Mouse (Mus musculus) heart, adult 9 months (tissue): ENCODE measurements around the gene D330020A13Rik.
A peak's percentile ranks its signal among the peaks of the same experiment; 100 is the strongest.
"Not testable (repeated sequence)": the region's sequence is repeated elsewhere in the genome, so short reads cannot be mapped to it uniquely, and the experiment has no call there.

Experiments used
- DNase-seq, 2 experiments: peaks; one replicate each; pipeline ENCODE4 v3.0.0; 2022; ENCODE audit warnings: low spot score in 2 of 2

The D330020A13Rik gene

DNA sequence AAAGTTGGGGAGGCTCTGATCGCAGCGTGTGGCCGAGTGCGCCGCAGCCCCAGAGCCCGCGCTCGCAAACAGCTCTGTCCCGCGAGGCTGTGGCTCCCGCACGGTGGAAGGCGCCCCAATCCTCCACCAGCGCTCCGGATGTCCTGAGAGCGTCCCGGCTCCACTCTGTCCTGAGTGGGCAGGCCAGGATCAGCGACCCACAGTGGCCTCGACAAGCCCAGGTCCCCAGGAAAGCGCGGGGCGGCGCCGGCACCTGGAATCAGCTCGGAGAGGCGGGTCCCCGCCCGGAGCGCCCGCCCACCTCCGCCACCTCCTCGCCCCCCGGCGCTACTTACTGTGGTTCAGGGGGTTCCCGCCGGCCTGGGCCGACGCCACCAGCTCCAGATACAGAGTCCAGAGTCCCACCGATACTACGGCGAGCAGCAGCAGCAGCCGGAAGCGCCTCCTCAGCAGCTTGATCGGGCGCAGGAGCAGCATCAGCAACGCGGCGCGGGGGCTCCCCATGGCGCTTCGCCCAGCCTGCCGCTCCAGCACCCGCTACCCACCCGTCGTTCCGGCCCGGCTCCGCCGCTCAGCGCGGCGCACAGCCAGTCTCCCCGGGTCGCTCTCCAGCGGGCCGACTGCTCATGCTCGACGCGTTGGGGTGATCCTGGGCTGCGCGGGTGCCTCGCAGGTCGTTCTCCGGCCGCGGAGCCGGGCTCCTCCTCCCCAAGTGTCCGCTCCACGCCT lies at the start of gene D330020A13Rik, which contains the start of gene B4galnt3:
Gene D330020A13Rik (plus strand): TSS at position 309 of the 729 bp plus-strand sequence.
Gene B4galnt3 (minus strand): TSS at position 504 of the 729 bp plus-strand sequence.
- DNase-seq, result no peak

DNA sequence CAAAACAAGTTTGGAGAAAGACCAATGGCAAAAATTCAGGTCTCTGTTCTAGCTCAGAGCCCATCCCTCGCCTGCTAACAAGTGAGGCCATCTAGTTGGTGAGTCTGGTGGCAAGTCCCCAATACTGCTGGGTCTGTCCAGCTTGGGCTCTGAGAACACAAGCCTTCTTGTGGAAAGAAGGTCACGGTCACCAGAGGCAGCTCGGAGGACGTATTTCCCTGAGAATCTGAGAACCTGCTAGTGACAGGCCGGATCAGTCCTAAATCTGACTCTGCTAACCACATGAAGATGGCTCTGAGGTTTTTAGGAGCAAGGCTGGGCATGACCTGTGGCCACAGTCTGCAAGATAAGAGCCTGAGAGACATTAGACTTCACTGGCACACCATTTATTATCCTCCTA lies 47.5 kb upstream of the D330020A13Rik start:
- no peak for DNase-seq

DNA sequence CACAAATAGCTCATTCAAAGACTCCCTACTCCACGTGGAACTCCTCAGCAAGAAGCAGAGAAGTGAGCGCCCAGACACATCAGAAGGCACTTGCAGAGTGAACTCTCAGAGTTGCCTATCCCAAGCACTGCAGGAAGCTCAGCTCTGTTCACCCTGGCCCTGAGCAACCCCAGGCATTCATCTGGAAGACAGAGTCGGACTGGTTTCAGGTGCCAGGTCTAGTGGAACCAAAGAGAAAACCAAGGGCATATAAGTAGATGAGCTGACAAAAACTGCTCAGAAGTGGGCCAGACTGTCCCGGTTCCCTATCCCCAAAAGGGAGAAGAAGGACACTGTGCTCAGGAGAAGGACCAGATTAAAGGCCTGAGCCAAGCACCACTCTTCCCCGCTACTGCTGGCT lies 44.3 kb upstream of the D330020A13Rik start:
- DNase-seq, result no peak

DNA sequence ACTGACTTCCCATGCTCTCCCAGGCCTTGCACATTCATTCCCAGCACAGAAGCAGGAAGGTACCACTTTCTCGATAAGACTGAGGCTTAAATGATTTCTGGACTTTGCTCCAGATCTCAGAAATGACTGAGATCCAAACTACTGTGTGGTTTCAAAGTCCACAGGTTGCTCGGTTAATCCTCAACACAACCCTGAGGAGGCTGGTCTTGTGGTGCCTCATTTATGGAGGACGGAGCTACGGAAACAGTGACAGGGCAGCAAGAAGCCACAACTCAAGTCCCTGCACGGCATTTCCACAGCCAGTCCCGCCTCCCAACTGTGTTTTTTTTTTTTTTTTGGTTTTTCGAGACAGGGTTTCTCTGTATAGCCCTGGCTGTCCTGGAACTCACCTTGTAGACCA lies 43.2 kb upstream of the D330020A13Rik start:
- no peak for DNase-seq

DNA sequence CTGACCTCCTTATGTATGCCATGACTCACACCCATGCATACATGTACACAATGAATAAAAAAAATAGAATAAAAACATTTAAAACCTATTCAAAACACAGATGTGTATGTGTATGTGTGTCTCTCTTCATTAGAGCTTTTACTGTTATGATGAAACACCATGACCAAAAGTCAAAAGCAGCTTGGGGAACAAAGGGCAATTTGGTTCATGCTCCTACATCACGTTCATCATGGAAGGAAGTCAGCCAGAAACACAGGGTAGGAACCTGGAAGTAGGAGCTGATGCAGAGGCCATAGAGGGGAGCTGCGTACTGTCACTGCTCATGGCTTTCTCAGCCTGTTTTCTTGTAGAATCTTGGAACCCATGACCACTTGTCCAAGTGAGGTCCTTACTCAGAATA lies 41.4 kb upstream of the D330020A13Rik start:
- DNase-seq, result no peak

DNA sequence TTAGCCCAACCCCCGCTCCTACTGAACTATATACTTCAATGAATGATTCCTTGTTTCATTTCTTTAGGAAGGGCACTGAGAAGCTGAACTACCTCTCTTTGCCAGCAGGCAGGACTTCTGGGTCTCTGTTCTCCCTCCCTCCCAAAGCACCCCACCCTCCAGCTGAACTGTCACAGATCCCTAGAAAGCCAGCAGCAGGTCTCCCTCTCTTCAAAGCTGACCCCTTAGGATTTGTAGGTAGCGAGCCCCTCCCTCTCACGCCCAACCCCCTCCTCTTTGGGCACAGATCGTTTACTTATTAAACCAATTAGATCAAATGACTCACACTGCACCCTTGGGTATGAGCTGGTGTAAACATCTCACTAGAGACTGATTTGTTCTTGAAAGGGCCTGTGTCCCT lies 39.5 kb upstream of the D330020A13Rik start:
- no peak for DNase-seq

DNA sequence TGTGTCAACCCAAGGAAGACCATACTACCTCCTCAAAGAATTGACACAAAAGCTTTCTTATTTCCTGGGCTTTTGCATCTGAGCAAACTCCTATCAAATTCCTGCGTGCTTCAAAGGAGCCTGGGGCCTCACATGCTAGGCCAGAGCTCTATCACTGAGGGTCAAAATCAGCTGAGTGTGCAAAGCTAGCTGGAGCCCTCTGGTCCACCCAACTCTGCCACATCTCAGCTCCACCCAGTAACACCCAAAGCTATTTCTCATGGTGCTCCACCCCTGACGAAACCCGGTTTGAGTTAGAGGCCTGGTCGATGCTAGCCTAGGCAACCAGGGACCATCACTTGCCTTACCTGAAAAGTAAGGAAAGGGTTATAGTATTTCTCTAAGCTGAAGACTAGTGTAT lies 39.0 kb upstream of the D330020A13Rik start:
- no peak for DNase-seq

DNA sequence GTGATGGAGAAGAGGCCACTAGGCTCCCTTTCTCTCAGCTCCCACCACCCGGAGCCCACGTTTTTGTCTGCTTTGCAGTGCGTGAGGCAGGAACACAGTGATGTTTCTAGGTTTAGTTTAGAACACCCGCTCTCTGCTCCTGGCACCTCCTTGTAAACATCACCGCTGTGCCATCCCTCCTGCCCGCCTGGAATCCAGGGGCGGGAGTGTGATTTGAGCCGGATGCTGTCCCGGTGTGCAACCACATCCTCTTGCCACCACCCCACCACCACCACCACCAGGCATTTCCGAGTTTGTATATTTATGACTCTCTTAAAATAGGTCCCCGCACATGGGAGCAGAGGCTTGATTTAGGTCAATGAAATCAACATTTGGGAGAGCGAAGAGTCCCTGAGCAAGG lies 38.5 kb upstream of the D330020A13Rik start:
- DNase-seq, result no peak

DNA sequence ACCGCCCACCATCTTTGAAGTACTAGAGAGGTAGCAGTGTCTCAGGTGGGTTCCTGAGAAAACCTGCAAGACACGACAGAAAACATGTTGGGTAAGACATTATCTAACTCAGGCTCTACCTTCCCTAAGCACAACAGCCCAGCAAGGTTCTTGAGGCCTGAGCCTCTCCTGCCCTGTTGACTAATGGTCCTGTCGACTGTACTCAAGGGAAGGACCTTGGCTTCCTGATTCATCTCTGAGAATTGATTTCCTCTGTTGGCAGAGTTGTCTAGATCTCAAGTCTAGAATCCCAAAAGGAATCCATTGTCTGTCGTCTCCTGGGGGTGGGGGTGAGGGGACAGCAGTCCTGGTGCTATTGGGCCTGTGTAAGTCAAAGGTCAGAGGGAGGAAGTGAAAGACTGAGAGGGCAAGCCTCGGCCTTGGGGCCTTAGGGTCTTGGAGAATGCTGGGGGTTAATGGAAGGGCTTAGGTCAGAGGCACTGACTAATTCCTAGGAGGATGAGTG lies 37.7 kb upstream of the D330020A13Rik start:
- DNase-seq, result no peak

DNA sequence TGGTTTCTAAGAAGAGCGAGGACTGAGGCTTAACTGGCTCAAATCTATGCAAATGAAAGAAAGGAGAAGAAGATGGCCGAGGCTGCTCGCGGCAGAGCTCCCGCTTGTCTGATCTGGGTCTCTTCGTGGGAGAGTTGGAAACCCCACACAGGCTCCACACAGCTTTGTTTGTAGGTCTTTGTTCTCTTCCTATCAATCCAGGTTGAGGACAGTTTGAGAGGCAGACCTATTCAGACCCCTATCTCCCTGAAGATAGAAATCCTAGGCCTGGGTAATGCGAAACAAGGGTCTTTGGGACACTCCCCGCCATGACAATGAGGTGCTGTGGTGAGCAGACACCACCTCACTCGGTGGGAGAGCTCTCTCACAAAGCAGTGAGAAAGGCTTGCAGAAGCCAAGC lies 34.7 kb upstream of the D330020A13Rik start:
- no peak for DNase-seq

DNA sequence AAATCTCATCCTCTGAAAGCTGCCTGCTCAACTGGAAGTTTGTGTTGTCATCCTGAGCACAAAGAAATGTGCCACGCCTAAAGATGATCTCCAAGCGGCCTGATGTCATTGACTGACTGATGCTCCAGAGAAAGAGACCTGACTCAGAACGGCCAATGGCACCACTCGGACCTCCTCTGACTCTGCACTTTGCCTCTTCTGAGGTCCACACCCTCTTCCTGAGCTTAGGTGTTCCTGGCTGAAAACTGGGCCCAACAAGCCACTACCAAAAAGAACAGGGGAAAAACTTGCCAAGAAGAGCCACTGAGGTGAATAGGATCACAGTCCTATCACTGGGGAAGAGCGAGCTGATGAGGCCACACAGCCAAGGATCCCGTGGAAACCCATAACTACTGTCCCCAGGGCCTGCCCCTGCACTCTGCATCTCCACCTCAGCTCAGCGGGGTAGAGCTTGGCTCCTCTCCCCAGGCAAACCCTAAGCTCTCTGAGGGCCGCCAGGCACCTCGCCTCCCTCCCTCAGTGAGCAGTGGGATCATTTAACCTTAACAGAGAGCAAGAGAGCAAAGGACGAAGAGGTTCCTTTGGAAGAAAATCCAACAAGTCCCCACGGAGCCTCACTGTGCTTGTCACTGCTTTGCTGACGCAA lies 31.2 kb upstream of the D330020A13Rik start:
- DNase-seq, result no peak

DNA sequence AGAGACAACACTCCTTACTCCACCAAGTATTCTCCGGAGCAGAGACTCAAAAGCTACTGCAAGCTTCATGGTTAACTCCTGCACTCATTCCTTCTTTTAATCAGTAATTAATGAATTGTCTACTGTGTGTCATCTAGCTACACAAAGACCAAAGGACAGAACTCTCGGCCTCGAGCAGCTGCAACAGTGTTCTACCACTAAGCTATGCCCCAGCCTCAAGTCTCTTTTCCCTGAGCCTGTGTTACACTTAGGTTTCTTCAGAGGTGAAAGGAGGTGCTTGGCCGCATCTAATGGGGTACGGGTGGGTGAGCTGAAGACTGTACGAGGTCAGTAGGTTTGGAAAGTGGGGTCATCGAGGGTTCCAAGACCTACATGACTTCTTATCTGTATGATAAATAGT lies 30.6 kb upstream of the D330020A13Rik start:
- DNase-seq, result no peak

DNA sequence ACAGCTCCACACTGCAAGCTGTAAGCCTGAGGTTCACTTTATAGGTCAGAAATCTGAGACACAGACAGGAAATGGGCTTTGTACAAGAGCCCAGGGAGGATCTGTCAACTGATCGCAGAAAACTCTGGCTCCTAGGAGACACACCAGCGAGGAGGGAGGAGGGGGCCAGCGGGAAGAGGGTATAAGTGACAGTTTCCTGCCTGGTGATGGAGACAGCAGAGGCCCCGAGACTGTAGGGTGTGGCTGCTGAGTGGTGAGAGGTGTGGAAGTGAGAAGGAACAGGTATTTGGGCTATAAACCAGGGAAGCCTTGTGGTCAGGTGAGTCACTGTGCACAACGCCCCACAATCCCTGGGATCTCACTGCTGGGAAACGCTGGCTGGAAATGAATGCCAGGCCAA lies 30.0 kb upstream of the D330020A13Rik start:
- no peak for DNase-seq

DNA sequence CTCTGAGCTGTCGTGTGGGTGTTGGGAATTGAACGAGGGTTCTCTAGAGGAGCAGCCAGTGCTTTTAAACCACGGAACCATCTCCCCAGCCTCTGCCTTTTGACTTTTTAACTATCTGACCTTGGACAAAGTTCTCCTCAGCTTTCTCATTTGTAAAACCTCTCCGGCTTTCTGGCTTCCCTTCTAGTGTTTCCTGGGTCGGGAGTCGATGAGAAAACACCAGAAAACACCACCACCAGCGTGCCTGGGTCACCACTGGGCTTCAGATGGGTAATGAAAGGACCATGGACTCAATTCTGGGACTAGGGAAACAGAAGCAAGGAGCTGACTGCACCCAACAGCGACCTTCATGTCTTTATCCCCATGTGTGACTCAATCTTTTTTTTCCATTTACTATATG lies 20.0 kb upstream of the D330020A13Rik start:
- DNase-seq, result no peak

DNA sequence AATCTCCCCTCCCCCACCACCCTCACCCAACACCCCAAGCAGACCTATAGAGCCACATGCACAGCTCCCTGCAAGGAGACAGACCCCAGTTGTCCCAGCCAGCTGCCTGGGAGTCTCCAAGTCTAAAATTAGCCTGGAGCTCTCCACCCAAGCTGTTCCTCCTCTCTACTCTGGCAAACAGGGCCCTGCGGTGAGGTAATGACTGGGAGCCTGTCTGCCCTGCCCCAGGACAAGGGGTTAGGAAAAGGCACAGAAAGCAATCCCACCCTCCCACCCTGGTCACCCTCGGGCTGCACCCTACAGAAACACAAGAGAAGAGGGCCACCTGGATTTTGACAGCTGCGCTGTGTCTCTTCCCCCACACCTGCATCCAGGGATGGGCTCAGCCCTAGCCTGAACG lies 19.3 kb upstream of the D330020A13Rik start:
- peak; percentile 52 to 54 for DNase-seq

DNA sequence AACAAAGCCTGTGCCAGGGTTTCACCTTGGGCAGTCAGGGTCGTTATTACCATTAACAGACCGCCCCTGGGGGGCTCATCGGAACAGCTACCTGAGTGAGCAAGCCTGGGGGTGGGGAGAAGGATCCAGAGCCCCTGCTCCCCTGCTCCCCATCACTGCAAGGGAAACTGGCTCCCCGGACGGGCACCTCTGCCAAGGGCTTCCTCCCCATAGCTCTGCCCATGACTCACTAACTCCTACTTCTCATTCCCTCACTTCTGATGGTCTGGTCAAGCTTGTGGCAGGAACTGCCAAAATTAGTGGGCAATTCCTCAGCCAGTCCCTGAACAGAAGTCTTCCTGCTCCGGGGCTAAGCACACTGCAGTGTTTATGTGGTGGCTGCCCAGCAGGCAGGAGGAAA lies 18.9 kb upstream of the D330020A13Rik start:
- peak in 1 of 2 experiments; percentile 10 for DNase-seq

DNA sequence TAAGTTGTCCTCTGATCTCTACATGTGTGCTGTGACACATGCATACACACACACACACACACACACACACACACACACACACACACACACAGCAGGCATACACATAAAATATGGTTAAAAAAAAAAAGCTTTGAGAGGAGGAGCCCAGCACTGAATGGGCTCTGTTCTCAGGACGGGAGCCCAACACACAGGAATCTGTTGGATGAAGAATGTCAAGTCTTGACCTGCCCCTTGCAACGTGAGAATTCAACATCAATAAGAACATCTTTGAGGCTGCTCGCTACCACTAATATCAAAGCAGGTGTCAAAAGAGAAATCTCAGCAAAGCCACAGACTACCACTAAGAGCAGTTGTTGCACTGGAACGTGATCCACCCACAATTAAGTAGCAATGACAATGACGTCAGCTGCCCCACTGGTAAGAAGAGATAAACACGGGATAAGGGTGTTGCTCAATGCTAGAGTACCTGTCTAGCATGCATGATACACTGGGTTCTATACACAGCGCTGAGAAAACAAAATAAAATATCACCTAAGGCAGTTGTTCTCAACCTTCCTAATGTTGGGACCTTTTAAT lies 17.2 kb upstream of the D330020A13Rik start:
- DNase-seq, result no peak

DNA sequence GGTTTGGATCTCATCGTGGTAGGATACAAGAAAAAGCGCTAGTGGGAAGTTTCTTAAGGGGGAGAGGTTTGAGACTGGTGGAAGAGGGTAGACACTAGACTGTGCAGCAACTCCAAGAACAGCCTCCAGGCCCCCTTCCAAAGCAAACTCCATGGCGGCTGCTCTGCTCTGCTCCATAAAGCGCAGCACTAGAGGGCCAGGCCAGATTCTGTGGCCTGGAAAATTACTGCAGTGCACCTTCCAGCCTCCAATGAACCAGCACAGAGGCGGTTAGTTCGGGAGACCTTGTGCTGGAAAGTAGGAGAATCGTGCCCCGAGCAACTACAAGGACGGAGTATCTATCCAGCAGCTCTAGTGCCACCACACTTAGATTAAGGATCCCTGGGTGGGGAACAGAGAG lies 6.9 kb upstream of the D330020A13Rik start:
- no peak for DNase-seq

DNA sequence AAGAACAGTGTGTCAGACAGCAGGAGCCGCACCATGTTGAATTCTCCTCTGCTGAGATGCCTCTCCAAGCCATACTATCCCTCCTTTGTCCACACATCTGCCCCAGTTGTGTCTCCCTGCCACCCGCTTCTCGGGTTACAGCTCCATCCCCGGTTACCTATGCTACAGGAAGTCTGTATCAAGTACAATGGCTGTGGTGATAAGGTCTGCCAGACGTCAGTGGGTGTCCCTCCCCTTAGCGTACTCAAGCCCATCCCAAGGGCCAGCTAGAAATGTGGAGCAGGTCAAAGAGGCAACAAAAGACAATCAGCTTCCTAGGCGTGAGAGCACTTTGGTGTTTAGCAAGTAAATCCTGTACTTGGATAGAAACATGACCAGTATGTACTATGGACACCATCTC lies 5.6 kb upstream of the D330020A13Rik start:
- no peak for DNase-seq

DNA sequence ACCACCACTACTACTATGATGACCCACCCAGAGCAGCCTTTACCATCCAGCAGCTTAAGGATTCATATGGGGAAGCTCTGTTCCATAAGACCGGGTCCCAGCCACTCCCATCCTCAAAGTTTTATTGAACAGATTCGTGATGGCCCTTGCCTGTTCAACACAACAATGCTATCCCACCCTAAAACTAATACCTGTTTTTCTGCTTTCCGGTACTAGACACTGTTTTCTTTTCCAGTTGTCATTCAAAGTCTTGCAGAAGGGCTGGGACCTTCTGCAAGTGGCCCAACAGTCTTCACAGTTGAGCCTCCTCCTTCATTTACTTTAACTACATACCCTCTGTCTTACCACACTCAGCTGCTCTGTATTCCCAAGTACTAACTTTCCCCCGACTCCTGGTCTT lies 4.7 kb upstream of the D330020A13Rik start:
- no peak for DNase-seq

DNA sequence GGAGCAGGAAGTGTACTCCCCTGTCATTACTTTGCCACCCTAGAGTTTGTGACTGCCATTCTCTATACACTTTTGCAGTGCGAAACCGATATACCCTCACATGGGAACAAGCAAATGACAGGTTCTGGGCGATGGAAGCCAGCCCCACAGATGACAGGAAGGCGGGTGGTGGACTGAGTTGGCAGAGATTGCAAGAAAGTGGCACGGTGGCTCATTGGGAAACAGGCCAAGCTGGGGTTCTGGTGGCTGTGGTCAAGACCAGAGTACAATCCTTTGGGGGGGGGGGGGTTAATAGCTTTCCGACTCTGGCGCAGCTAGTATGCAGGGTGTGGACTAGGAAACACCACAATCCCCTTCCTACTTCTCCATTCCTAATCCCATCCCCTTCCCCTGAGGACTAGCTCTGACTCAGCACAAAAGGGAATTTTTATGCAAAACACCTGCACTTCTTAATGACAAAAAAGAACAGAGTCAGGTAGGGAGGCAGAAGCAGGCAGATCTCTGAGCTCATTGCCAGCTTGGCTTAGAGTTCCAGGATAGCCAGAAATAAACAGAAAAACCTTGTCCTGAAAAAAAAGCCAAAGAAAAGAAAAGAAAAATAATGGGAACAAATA lies 2.7 kb upstream of the D330020A13Rik start:
- DNase-seq, result no peak

DNA sequence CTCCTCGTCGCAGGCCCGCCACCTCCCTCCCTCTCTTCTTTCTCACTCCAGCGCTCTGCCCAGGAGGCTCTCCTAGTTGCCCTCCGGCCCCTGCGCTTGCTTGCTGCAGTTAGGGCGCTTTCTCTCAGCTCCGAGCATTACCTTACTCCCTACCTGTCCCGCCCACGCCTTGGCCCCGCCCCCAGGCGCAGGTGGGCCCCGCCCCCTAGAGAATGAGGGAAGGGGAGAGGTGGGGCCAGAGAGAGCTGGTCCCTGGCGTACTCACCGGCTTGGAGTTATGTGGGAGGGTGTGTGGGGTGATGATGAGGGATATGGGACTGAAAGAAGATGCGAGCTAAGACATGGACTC lies 595 bp downstream of the D330020A13Rik start:
- DNase-seq, result no peak

DNA sequence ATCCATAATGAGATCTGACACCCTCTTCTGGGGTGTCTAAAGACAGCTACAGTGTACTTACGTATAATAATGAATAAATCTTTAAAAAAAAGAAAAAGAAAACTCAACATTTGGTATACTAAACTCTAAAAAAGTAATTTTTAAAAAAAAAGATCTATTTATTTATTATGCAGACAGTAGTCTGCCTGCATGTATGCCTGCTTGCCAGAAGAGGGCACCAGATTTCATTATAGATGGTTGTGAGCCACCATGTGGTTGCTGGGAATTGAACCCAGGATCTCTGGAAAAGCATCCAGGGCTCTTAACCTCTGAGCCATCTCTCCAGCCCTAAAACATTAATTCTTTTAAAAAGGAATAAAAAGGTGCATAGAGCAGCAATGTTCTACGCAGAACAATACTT lies 2.4 kb downstream of the D330020A13Rik start:
- DNase-seq, result not testable (repeated sequence)
